Mouse (Mus musculus) neural tube, embryonic 14.5 days (tissue): Measurements from ENCODE around the gene Epb41l5. TPM values are rescaled to one million over a fixed set of nuclear protein-coding genes. Genes with fewer than 3 reads are reported as not detected.
A peak's percentile ranks its signal among the peaks of the same experiment; 100 is the strongest.

Source experiments
- ATAC-seq: fragments of 200-750 bp; cut with Nextera tagmentation; 2 replicates; pipeline ENCODE4 v1.8.0; 2017; ENCODE audit warnings: low read depth, mild to moderate bottlenecking, moderate TSS enrichment, moderate library complexity
- H3K27ac ChIP-seq: fragments of 300-500 bp; sonication (generic); 2 replicates; pipeline ENCODE4 v1.5.1; 2014; ENCODE audit warnings: low read depth, mild to moderate bottlenecking, control low read depth, low read length, moderate library complexity, mixed read lengths
- H3K27me3 ChIP-seq: fragments of 300-500 bp; sonication (generic); 2 replicates; pipeline ENCODE4 v1.6.1; 2014; ENCODE audit warnings: low read length; ENCODE audit not compliant: control insufficient read depth, insufficient read depth
- H3K36me3 ChIP-seq: fragments of 300-500 bp; sonication (generic); 2 replicates; pipeline ENCODE4 v1.6.1; 2014; ENCODE audit warnings: low read length, mixed read lengths; ENCODE audit not compliant: control insufficient read depth, insufficient read depth
- H3K4me1 ChIP-seq: fragments of 300-500 bp; sonication (generic); 2 replicates; pipeline ENCODE4 v1.6.1; 2014; ENCODE audit warnings: low read length; ENCODE audit not compliant: control insufficient read depth, insufficient read depth
- H3K4me2 ChIP-seq: fragments of 300-500 bp; sonication (generic); 2 replicates; pipeline ENCODE4 v1.6.1; 2014; ENCODE audit warnings: mild to moderate bottlenecking, low read depth, low read length, control low read depth
- H3K4me3 ChIP-seq: fragments of 300-500 bp; sonication (generic); 2 replicates; pipeline ENCODE4 v1.5.1; 2014; ENCODE audit warnings: low read depth, low read length, control low read depth, mixed read lengths
- H3K9ac ChIP-seq: fragments of 300-500 bp; sonication (generic); replicated peaks from 2 replicates; pipeline ENCODE4 v1.6.1; 2014; ENCODE audit warnings: low read depth, mild to moderate bottlenecking, control low read depth, low read length, mixed read lengths
- H3K9me3 ChIP-seq: fragments of 300-500 bp; sonication (generic); 2 replicates; pipeline ENCODE4 v1.6.1; 2016; ENCODE audit warnings: low read length; ENCODE audit not compliant: control insufficient read depth
- WGBS: fragments of 180-500 bp; shearing (Covaris S2); extraction: QIAGEN DNeasy Blood & Tissue Kit; methylation state at CpG from one replicate; pipeline ENCODE4 v1.1.7; 2014; 5-methylcytosine and 5-hydroxymethylcytosine counted together
- polyA plus RNA-seq: library from polyadenylated mRNA; unstranded; fragments of >200 nt; fragmentation: Nextera tagmentation; extraction: Ambion mirVana; gene quantifications from 2 replicates; pipeline ENCODE4 v1.2.1, GENCODE M21; 2014

Gene Epb41l5
- polyA plus RNA-seq, 1 experiment from 2014 or later, result 20.6 TPM

GRCm38 (mm10) chr1:119544611-119545155, 104.1 kb downstream of the Epb41l5 start:
- ATAC-seq, result no peak
- H3K27ac ChIP-seq, result no peak overlapping the region

GRCm38 (mm10) chr1:119543316-119543715, 105.5 kb downstream of the Epb41l5 start:
- Histone ChIP-seq H3K4me2 (no peak overlapping the region), H3K9ac (no peak overlapping the region), H3K4me3 (no peak overlapping the region), H3K36me3 (no peaks in the 10 kb centered on the region), H3K9me3 (no peaks in the 10 kb centered on the region), H3K27me3 (no peaks in the 10 kb centered on the region), H3K27ac (no peak overlapping the region), H3K4me1 (no peaks in the 10 kb centered on the region)
- whole genome bisulfite sequencing, result 95% methylated on average over 6 of the region's 6 CpGs
- ATAC-seq, result no peak

More at GRCm38 (mm10) chr1:119544611-119545155, 104.1 kb downstream of the Epb41l5 start:
- H3K9ac ChIP-seq, result no peak overlapping the region
- WGBS, result 89% methylated on average over 5 of the region's 5 CpGs
- no peaks in the 10 kb centered on the region for H3K27me3 ChIP-seq
- H3K36me3 ChIP-seq, result no peaks in the 10 kb centered on the region
- no peak overlapping the region for H3K4me3 ChIP-seq
- no peaks in the 10 kb centered on the region for H3K9me3 ChIP-seq
- H3K4me2 ChIP-seq, result no peak overlapping the region
- H3K4me1 ChIP-seq, result no peaks in the 10 kb centered on the region

- H3K27me3 ChIP-seq, result no peaks in the 10 kb centered on the region
- no peak overlapping the region for H3K9ac ChIP-seq
- H3K4me3 ChIP-seq, result no peak overlapping the region
- H3K27ac ChIP-seq, result no peak overlapping the region
- 91% methylated on average over 3 of the region's 3 CpGs for WGBS
- H3K9me3 ChIP-seq, result no peaks in the 10 kb centered on the region
- H3K4me2 ChIP-seq, result no peak overlapping the region
- no peak for ATAC-seq
- H3K4me1 ChIP-seq, result no peaks in the 10 kb centered on the region
- H3K36me3 ChIP-seq, result no peaks in the 10 kb centered on the region
These were observed 107.2 kb downstream of the Epb41l5 start for GRCm38 (mm10) chr1:119541570-119541969.

- Histone ChIP-seq H3K4me3 (no peak overlapping the region), H3K4me2 (no peak overlapping the region), H3K27ac (no peak overlapping the region), H3K36me3 (no peaks in the 10 kb centered on the region), H3K9ac (no peak overlapping the region), H3K9me3 (no peaks in the 10 kb centered on the region), H3K27me3 (no peaks in the 10 kb centered on the region), H3K4me1 (no peaks in the 10 kb centered on the region)
- no peak for ATAC-seq
- WGBS, result 88% methylated on average over 9 of the region's 9 CpGs
These were observed 107.8 kb downstream of the Epb41l5 start for GRCm38 (mm10) chr1:119540836-119541557.

- H3K9ac ChIP-seq, result no peak overlapping the region
- no peaks in the 10 kb centered on the region for H3K36me3 ChIP-seq
- no peak overlapping the region for H3K27ac ChIP-seq
- no peak overlapping the region for H3K4me2 ChIP-seq
- H3K4me1 ChIP-seq, result no peaks in the 10 kb centered on the region
- no peak overlapping the region for H3K4me3 ChIP-seq
- H3K9me3 ChIP-seq, result no peaks in the 10 kb centered on the region
- no peak for ATAC-seq
- WGBS, result 80% methylated on average over 2 of the region's 2 CpGs
- no peaks in the 10 kb centered on the region for H3K27me3 ChIP-seq
These were observed 109.5 kb downstream of the Epb41l5 start for GRCm38 (mm10) chr1:119539252-119539651.

- Histone ChIP-seq H3K4me1 (no peaks in the 10 kb centered on the region), H3K4me2 (no peak overlapping the region), H3K36me3 (no peaks in the 10 kb centered on the region), H3K27ac (no peak overlapping the region), H3K4me3 (no peak overlapping the region), H3K27me3 (no peaks in the 10 kb centered on the region), H3K9ac (no peak overlapping the region), H3K9me3 (no peaks in the 10 kb centered on the region)
- WGBS, result 92% methylated on average over 6 of the region's 6 CpGs
- no peak for ATAC-seq
These were observed 111.1 kb downstream of the Epb41l5 start for GRCm38 (mm10) chr1:119537651-119538050.

- 94% methylated on average over 2 of the region's 2 CpGs for WGBS
These were observed 112.7 kb downstream of the Epb41l5 start for GRCm38 (mm10) chr1:119536122-119536521.

GRCm38 (mm10) chr1:119534341-119534740, 114.5 kb downstream of the Epb41l5 start:
- WGBS, result 94% methylated on average over 5 of the region's 5 CpGs
- Histone ChIP-seq H3K4me2 (no peak overlapping the region), H3K4me1 (no peaks in the 10 kb centered on the region), H3K4me3 (no peak overlapping the region), H3K9me3 (no peaks in the 10 kb centered on the region), H3K9ac (no peak overlapping the region), H3K27ac (no peak overlapping the region), H3K36me3 (no peaks in the 10 kb centered on the region), H3K27me3 (no peaks in the 10 kb centered on the region)
- ATAC-seq, result no peak

More at GRCm38 (mm10) chr1:119536122-119536521, 112.7 kb downstream of the Epb41l5 start:
- no peak for ATAC-seq
- Histone ChIP-seq H3K4me2 (no peak overlapping the region), H3K9ac (no peak overlapping the region), H3K27me3 (no peaks in the 10 kb centered on the region), H3K9me3 (no peaks in the 10 kb centered on the region), H3K36me3 (no peaks in the 10 kb centered on the region), H3K4me3 (no peak overlapping the region), H3K4me1 (no peaks in the 10 kb centered on the region), H3K27ac (no peak overlapping the region)

GRCm38 (mm10) chr1:119533093-119533805, 115.6 kb downstream of the Epb41l5 start:
- no peak overlapping the region for H3K9ac ChIP-seq
- 73% methylated on average over 18 of the region's 18 CpGs for WGBS
- no peak overlapping the region for H3K27ac ChIP-seq
- no peak overlapping the region for H3K4me3 ChIP-seq
- no peaks in the 10 kb centered on the region for H3K27me3 ChIP-seq
- H3K4me1 ChIP-seq, result no peaks in the 10 kb centered on the region
- H3K9me3 ChIP-seq, result no peaks in the 10 kb centered on the region
- H3K4me2 ChIP-seq, result no peak overlapping the region
- no peaks in the 10 kb centered on the region for H3K36me3 ChIP-seq
- peak; percentile 70 for ATAC-seq
